Comparison of ENCODE assay signal across 20 mouse cellular contexts in the genomic region with DNA sequence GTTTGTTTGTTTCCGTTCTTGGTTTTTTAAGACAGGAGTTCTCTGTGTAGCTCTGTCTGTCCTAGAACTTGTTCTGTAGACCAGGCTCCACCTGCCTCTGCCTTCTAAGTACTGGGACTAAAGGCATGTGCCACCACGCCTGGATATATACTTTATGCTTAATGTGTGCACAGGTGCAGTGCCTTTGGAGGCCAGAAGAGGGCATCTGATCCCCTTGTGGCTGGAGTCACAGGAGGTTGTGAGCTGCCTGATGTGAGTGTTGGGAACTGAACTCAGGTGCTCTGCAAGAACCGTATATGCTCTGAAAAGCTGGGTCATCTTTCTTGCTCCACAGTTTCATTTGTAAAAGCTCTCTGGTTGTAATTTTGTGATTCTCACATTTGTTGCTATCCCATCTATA.
DNase-seq lines count a peak whose midpoint lies in the region; ATAC-seq and TF ChIP-seq lines count a peak whose summit lies in the region.
"Had no signal": no experiment of that assay in that cellular context is flagged by ENCODE, and none has a peak within 500 bp of the region (broad histone marks: within the 10 kb centered on the region; RNA-seq: fewer than 3 reads in every experiment).

No protein-coding gene starts in this region.

- no peak overlapping the region for H3K27ac ChIP-seq in intestine, postnatal 0 days (ENCODE audit: low read depth, low read length)
- no peak overlapping the region for H3K27ac ChIP-seq in intestine, embryonic 15.5 days
- no peak overlapping the region for H3K27ac ChIP-seq in lung, postnatal 0 days (ENCODE audit: low read length)
- H3K27ac ChIP-seq in neural tube, embryonic 15.5 days (replicated peaks), result no peak overlapping the region
- H3K27ac ChIP-seq: embryonic facial prominence, embryonic 13.5 days; heart, embryonic 13.5 days; hindbrain, embryonic 13.5 days; liver, embryonic 13.5 days had no signal

- H3K4me2 ChIP-seq in intestine, postnatal 0 days (replicated peaks; ENCODE audit: low read depth), result no peak overlapping the region
- no peak overlapping the region for H3K4me2 ChIP-seq in intestine, embryonic 15.5 days (replicated peaks)
- H3K4me2 ChIP-seq in lung, postnatal 0 days (replicated peaks; ENCODE audit: low read depth, low read length), result no peak overlapping the region
- no peak overlapping the region for H3K4me2 ChIP-seq in neural tube, embryonic 15.5 days
- H3K4me2 ChIP-seq: embryonic facial prominence, embryonic 13.5 days; heart, embryonic 13.5 days; hindbrain, embryonic 13.5 days; liver, embryonic 13.5 days had no signal

- no peak overlapping the region for H3K4me3 ChIP-seq in intestine, postnatal 0 days (ENCODE audit: low read depth, low read length)
- H3K4me3 ChIP-seq in intestine, embryonic 15.5 days (replicated peaks), result no peak overlapping the region
- no peak overlapping the region for H3K4me3 ChIP-seq in lung, postnatal 0 days (ENCODE audit: low read depth, low read length)
- H3K4me3 ChIP-seq in E14TG2a.4 (replicated peaks; ENCODE audit: low read length), result no peak overlapping the region
- H3K4me3 ChIP-seq in neural tube, embryonic 15.5 days (replicated peaks), result no peak overlapping the region
- H3K4me3 ChIP-seq: embryonic facial prominence, embryonic 13.5 days; heart, embryonic 13.5 days; hindbrain, embryonic 13.5 days; liver, embryonic 13.5 days had no signal

- H3K9ac ChIP-seq in intestine, postnatal 0 days (ENCODE audit: low read depth, low read length), result no peak overlapping the region
- H3K9ac ChIP-seq in intestine, embryonic 15.5 days, result no peak overlapping the region
- H3K9ac ChIP-seq in lung, postnatal 0 days (replicated peaks; ENCODE audit: low read depth), result no peak overlapping the region
- no peak overlapping the region for H3K9ac ChIP-seq in neural tube, embryonic 15.5 days (replicated peaks)
- H3K9ac ChIP-seq: embryonic facial prominence, embryonic 13.5 days; heart, embryonic 13.5 days; hindbrain, embryonic 13.5 days; liver, embryonic 13.5 days had no signal

- H3K4me1 ChIP-seq in intestine, postnatal 0 days (replicated peaks; ENCODE audit: control insufficient read depth, insufficient read depth, low read length), result no peaks in the 10 kb centered on the region
- no peaks in the 10 kb centered on the region for H3K4me1 ChIP-seq in intestine, embryonic 15.5 days (replicated peaks)
- no peaks in the 10 kb centered on the region for H3K4me1 ChIP-seq in lung, postnatal 0 days (ENCODE audit: insufficient read depth, low read depth, low read length)
- H3K4me1 ChIP-seq in E14TG2a.4 (replicated peaks; ENCODE audit: low read depth, low read length), result no peaks in the 10 kb centered on the region
- H3K4me1 ChIP-seq in neural tube, embryonic 15.5 days, result no peaks in the 10 kb centered on the region
- H3K4me1 ChIP-seq: embryonic facial prominence, embryonic 13.5 days; heart, embryonic 13.5 days; hindbrain, embryonic 13.5 days; liver, embryonic 13.5 days had no signal

- 90% methylated on average over 3 of the region's 3 CpGs for WGBS in intestine, postnatal 0 days
- WGBS in intestine, embryonic 15.5 days, result 93% methylated on average over 3 of the region's 3 CpGs
- 81% methylated on average over 3 of the region's 3 CpGs for WGBS in lung, postnatal 0 days
- WGBS in neural tube, embryonic 15.5 days, result 89% methylated on average over 3 of the region's 3 CpGs

- no peak for ATAC-seq in intestine, postnatal 0 days
- no peak for ATAC-seq in intestine, embryonic 15.5 days
- ATAC-seq in lung, postnatal 0 days, result no peak
- ATAC-seq in neural tube, embryonic 15.5 days (ENCODE audit: low FRiP score), result no peak
- ATAC-seq: forebrain, embryonic 14.5 days; inflammation-experienced regulatory T-cells, adult 6 months had no signal

- no peaks in the 10 kb centered on the region for H3K36me3 ChIP-seq in intestine, postnatal 0 days (ENCODE audit: control insufficient read depth, insufficient read depth)
- H3K36me3 ChIP-seq in intestine, embryonic 15.5 days, result no peaks in the 10 kb centered on the region
- H3K36me3 ChIP-seq in lung, postnatal 0 days (ENCODE audit: insufficient read depth, low read length), result no peaks in the 10 kb centered on the region
- no peaks in the 10 kb centered on the region for H3K36me3 ChIP-seq in E14TG2a.4 (ENCODE audit: insufficient read depth, low read length)
- H3K36me3 ChIP-seq in neural tube, embryonic 15.5 days, result no peaks in the 10 kb centered on the region
- H3K36me3 ChIP-seq: embryonic facial prominence, embryonic 13.5 days; heart, embryonic 13.5 days; hindbrain, embryonic 13.5 days; liver, embryonic 13.5 days had no signal

- no peak for TF ChIP-seq EP300 in lung, postnatal 0 days (IDR thresholded peaks at IDR 0.05)

- TF ChIP-seq CTCF in intestine, postnatal 0 days (IDR thresholded peaks at IDR 0.05; ENCODE audit: low read depth), result peak; percentile 36; the same call in 1 of the 2 replicates
- TF ChIP-seq CTCF in lung, postnatal 0 days (IDR thresholded peaks at IDR 0.05), result peak; percentile 23; the same call in 1 of the 2 replicates
- TF ChIP-seq CTCF in E14TG2a.4 (conservative IDR thresholded peaks at IDR 0.05; ENCODE audit: low read length), result peak; percentile 47

- DNase-seq in lung, postnatal 0 days (ENCODE audit: low spot score), result no peak
- DNase-seq in lung, postnatal 14 days, result no peak
- peak; percentile 60 for DNase-seq in ZHBTc4 (ENCODE audit: low read depth, low spot score)
- no peak for DNase-seq in ovary, adult 18-20 months (ENCODE audit: low spot score)
- DNase-seq: B cell, adult 2 months; kidney, adult 9 months; kidney, postnatal 4 days; liver, embryonic 13.5 days; lung, postnatal 4 days; right cerebral cortex, adult 18-20 months; thymus, adult 18-20 months had no signal

- no peaks in the 10 kb centered on the region for H3K27me3 ChIP-seq in intestine, postnatal 0 days (replicated peaks; ENCODE audit: control insufficient read depth, insufficient read depth, low read length)
- H3K27me3 ChIP-seq in intestine, embryonic 15.5 days (replicated peaks), result no peaks in the 10 kb centered on the region
- no peaks in the 10 kb centered on the region for H3K27me3 ChIP-seq in lung, postnatal 0 days (replicated peaks; ENCODE audit: insufficient read depth, low read length)
- H3K27me3 ChIP-seq in E14TG2a.4 (ENCODE audit: insufficient read depth, low read length), result peaks cover 4% of the 10 kb centered on the region; the same call in 1 of the 2 replicates
- no peaks in the 10 kb centered on the region for H3K27me3 ChIP-seq in neural tube, embryonic 15.5 days (replicated peaks)
- H3K27me3 ChIP-seq: embryonic facial prominence, embryonic 13.5 days; heart, embryonic 13.5 days; hindbrain, embryonic 13.5 days; liver, embryonic 13.5 days had no signal

- no peaks in the 10 kb centered on the region for H3K9me3 ChIP-seq in intestine, postnatal 0 days (ENCODE audit: control insufficient read depth)
- no peaks in the 10 kb centered on the region for H3K9me3 ChIP-seq in intestine, embryonic 15.5 days
- H3K9me3 ChIP-seq in lung, postnatal 0 days (ENCODE audit: low read length), result no peaks in the 10 kb centered on the region
- peaks cover 3% of the 10 kb centered on the region; the same call in 1 of the 2 replicates for H3K9me3 ChIP-seq in E14TG2a.4 (ENCODE audit: low read length)
- H3K9me3 ChIP-seq in neural tube, embryonic 15.5 days (replicated peaks), result no peaks in the 10 kb centered on the region
- H3K9me3 ChIP-seq: embryonic facial prominence, embryonic 13.5 days; liver, embryonic 13.5 days had no signal
